Mouse (Mus musculus) limb, embryonic 10.5 days (tissue): ENCODE measurements at regions not wholly inside any gene's neighbourhood (a gene's known extent, or its start where the extent isn't known, plus 50 kb on each side); places are given as distances from the start of the nearest gene placed in this dataset.
"Not testable (repeated sequence)": the region's sequence is repeated elsewhere in the genome, so short reads cannot be mapped to it uniquely, and the experiment has no call there.

Experiments used
- DNase-seq: peaks from one replicate; pipeline ENCODE4 v3.0.0-alpha.2; 2017; ENCODE audit warnings: low spot score
- H3K27ac ChIP-seq: fragments of 300-500 bp; sonication (generic); 2 replicates; pipeline ENCODE4 v1.5.1; 2016; ENCODE audit warnings: mild to moderate bottlenecking
- H3K27me3 ChIP-seq: fragments of 300-500 bp; sonication (generic); 2 replicates; pipeline ENCODE4 v1.6.1; 2016; ENCODE audit warnings: low read depth, mild to moderate bottlenecking; ENCODE audit not compliant: poor library complexity, severe bottlenecking
- H3K36me3 ChIP-seq: fragments of 300-500 bp; sonication (generic); 2 replicates; pipeline ENCODE4 v1.6.1; 2016; ENCODE audit warnings: mild to moderate bottlenecking, moderate library complexity
- H3K4me1 ChIP-seq: fragments of 300-500 bp; sonication (generic); 2 replicates; pipeline ENCODE4 v1.6.1; 2016
- H3K4me3 ChIP-seq: fragments of 300-500 bp; sonication (generic); 2 replicates; pipeline ENCODE4 v1.5.1; 2016; ENCODE audit warnings: mild to moderate bottlenecking, moderate library complexity
- H3K9me3 ChIP-seq: fragments of 300-500 bp; sonication (generic); replicated peaks from 2 replicates; pipeline ENCODE4 v1.6.1; 2016; ENCODE audit warnings: mild to moderate bottlenecking
- WGBS: fragments of 180-500 bp; shearing (Covaris S2); methylation state at CpG from one replicate; pipeline ENCODE4 v1.1.7; 2016; 5-methylcytosine and 5-hydroxymethylcytosine counted together

GRCm38 (mm10) chr12:19125541-19125940 is 611.2 kb downstream of the 5730507C01Rik start:
- WGBS: 77% methylated on average over 4 of the region's 4 CpGs
- no peak overlapping the region for H3K27ac ChIP-seq
- H3K36me3 ChIP-seq: no peaks in the 10 kb centered on the region
- H3K27me3 ChIP-seq: no peaks in the 10 kb centered on the region
- peaks cover 11% of the 10 kb centered on the region; the same call in 1 of the 2 replicates for H3K9me3 ChIP-seq
- H3K4me1 ChIP-seq: no peaks in the 10 kb centered on the region
- H3K4me3 ChIP-seq: no peak overlapping the region
- DNase-seq: no peak

- WGBS: 18% methylated on average over 40 of the region's 43 CpGs
- H3K4me3 ChIP-seq: peak overlapping the region; percentile 24; the same call in 1 of the 2 replicates
Measured at GRCm38 (mm10) chr12:19175631-19176030, 661.3 kb downstream of the 5730507C01Rik start.

GRCm38 (mm10) chr12:19192396-19192795 is 678.1 kb downstream of the 5730507C01Rik start:
- no peak for DNase-seq
- Histone ChIP-seq H3K4me1 (no peaks in the 10 kb centered on the region), H3K27me3 (no peaks in the 10 kb centered on the region), H3K27ac (no peak overlapping the region), H3K9me3 (no peaks in the 10 kb centered on the region; the same call in 1 of the 2 replicates), H3K4me3 (no peak overlapping the region), H3K36me3 (no peaks in the 10 kb centered on the region)
- 93% methylated on average over 5 of the region's 5 CpGs for WGBS

More at GRCm38 (mm10) chr12:19175631-19176030, 661.3 kb downstream of the 5730507C01Rik start:
- DNase-seq: no peak
- Histone ChIP-seq H3K9me3 (peaks cover 9% of the 10 kb centered on the region), H3K27ac (no peak overlapping the region), H3K27me3 (no peaks in the 10 kb centered on the region), H3K4me1 (no peaks in the 10 kb centered on the region), H3K36me3 (no peaks in the 10 kb centered on the region)

- H3K36me3 ChIP-seq, H3K27me3 ChIP-seq, H3K9me3 ChIP-seq, H3K4me3 ChIP-seq, H3K4me1 ChIP-seq, DNase-seq, H3K27ac ChIP-seq: not testable (repeated sequence)
- 85% methylated on average over 3 of the region's 3 CpGs for WGBS
Measured at GRCm38 (mm10) chr12:19193041-19193440, 678.7 kb downstream of the 5730507C01Rik start.

GRCm38 (mm10) chr12:19223996-19224395 is 709.7 kb downstream of the 5730507C01Rik start:
- WGBS: 76% methylated on average over 1 of the region's 1 CpGs
- not testable (repeated sequence) for H3K27ac ChIP-seq, H3K36me3 ChIP-seq

GRCm38 (mm10) chr12:19246731-19247130 is 707.6 kb upstream of the Gm21863 start:
- H3K27ac ChIP-seq, H3K36me3 ChIP-seq, H3K9me3 ChIP-seq, H3K4me1 ChIP-seq, H3K4me3 ChIP-seq, DNase-seq, H3K27me3 ChIP-seq: not testable (repeated sequence)
- WGBS: 95% methylated on average over 23 of the region's 23 CpGs

More at GRCm38 (mm10) chr12:19223996-19224395, 709.7 kb downstream of the 5730507C01Rik start:
- H3K9me3 ChIP-seq, H3K27me3 ChIP-seq, DNase-seq, H3K4me1 ChIP-seq, H3K4me3 ChIP-seq: not testable (repeated sequence)

- Histone ChIP-seq H3K36me3 (peaks cover 11% of the 10 kb centered on the region), H3K27ac (peak overlapping the region; percentile 68), H3K4me3 (peak overlapping the region; percentile 53)
- H3K27me3 ChIP-seq, H3K4me1 ChIP-seq, H3K9me3 ChIP-seq: not testable (repeated sequence)
- 6% methylated on average over 71 of the region's 75 CpGs for WGBS
- DNase-seq: peak; percentile 67
Measured at GRCm38 (mm10) chr12:19288271-19288890, 665.9 kb upstream of the Gm21863 start.

GRCm38 (mm10) chr12:19289038-19289437 is 665.3 kb upstream of the Gm21863 start:
- Histone ChIP-seq H3K27ac (peak overlapping the region; percentile 68), H3K36me3 (peaks cover 11% of the 10 kb centered on the region), H3K4me3 (peak overlapping the region; percentile 53)
- not testable (repeated sequence) for H3K27me3 ChIP-seq, H3K4me1 ChIP-seq, H3K9me3 ChIP-seq
- WGBS: 39% methylated on average over 18 of the region's 18 CpGs
- peak; percentile 27 for DNase-seq

- DNase-seq, H3K4me1 ChIP-seq, H3K4me3 ChIP-seq, H3K27me3 ChIP-seq, H3K27ac ChIP-seq, H3K9me3 ChIP-seq: not testable (repeated sequence)
- WGBS: 97% methylated on average over 3 of the region's 3 CpGs
- H3K36me3 ChIP-seq: peaks cover 15% of the 10 kb centered on the region
Measured at GRCm38 (mm10) chr12:19292068-19292770, 662.1 kb upstream of the Gm21863 start.
